Mouse (Mus musculus): ENCODE results near the gene Atxn7l1.

GRCm38 (mm10) chr12:33226596-33226995 is 79.1 kb downstream of the Atxn7l1 start:
- no peak for TF ChIP-seq TAL1 (IDR thresholded peaks at IDR 0.05; ENCODE audit: low read length)
- no peak for TF ChIP-seq GATA1 (IDR thresholded peaks at IDR 0.05; ENCODE audit: low read length)

All from erythroblast, embryonic 14.5 days (primary cell).